ENCODE assay signal across 8 mouse cellular contexts in the genomic region with DNA sequence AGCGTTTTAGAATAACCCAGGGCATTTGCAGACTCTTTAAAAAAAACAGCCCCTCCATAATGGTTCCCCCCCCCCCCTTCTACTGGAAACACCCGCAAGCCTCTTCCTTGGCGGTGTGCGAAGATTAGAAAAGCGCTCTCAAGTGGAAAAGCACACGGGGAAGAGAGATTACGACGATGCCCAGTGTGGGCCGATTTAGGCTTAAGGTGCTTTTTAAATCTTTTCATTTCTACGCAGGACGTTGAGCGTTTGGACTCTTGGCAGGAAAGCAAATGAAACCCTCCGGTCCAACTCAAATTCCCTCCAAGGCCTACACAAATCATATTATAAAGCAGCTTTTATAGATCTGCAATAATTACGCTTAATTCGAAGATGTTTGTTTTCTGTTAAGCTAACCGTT. TPM values are rescaled to one million over a fixed set of nuclear protein-coding genes. Genes with fewer than 3 reads are reported as not detected.
DNase-seq lines count a peak whose midpoint lies in the region; ATAC-seq and TF ChIP-seq lines count a peak whose summit lies in the region.
"Had no signal": no experiment of that assay in that cellular context is flagged by ENCODE, and none has a peak within 500 bp of the region (broad histone marks: within the 10 kb centered on the region; RNA-seq: fewer than 3 reads in every experiment).

No protein-coding gene starts in this region.

- no peaks in the 10 kb centered on the region for H3K27me3 ChIP-seq in neural tube, embryonic 11.5 days (ENCODE audit: control insufficient read depth, insufficient read depth, low read length)
- no peaks in the 10 kb centered on the region for H3K27me3 ChIP-seq in hindbrain, embryonic 11.5 days (ENCODE audit: control insufficient read depth, insufficient read depth, low read length)
- peaks cover 7% of the 10 kb centered on the region for H3K27me3 ChIP-seq in liver, embryonic 14.5 days (ENCODE audit: control insufficient read depth, insufficient read depth, low read length)

- H3K36me3 ChIP-seq in neural tube, embryonic 11.5 days (ENCODE audit: control insufficient read depth, insufficient read depth, low read length): no peaks in the 10 kb centered on the region
- H3K36me3 ChIP-seq in hindbrain, embryonic 11.5 days (ENCODE audit: control insufficient read depth, insufficient read depth, low read length): no peaks in the 10 kb centered on the region
- H3K36me3 ChIP-seq in liver, embryonic 14.5 days (replicated peaks; ENCODE audit: control insufficient read depth, insufficient read depth, low read depth): no peaks in the 10 kb centered on the region

- H3K4me2 ChIP-seq in neural tube, embryonic 11.5 days (ENCODE audit: low read depth): peak overlapping the region; percentile 45
- peak overlapping the region; percentile 47 for H3K4me2 ChIP-seq in hindbrain, embryonic 11.5 days (replicated peaks; ENCODE audit: low read depth, low read length)
- peak overlapping the region; percentile 44 for H3K4me2 ChIP-seq in liver, embryonic 14.5 days (ENCODE audit: low read depth)

- 29% methylated on average over 16 of the region's 16 CpGs for WGBS in neural tube, embryonic 11.5 days
- WGBS in hindbrain, embryonic 11.5 days: 24% methylated on average over 16 of the region's 16 CpGs
- WGBS in liver, embryonic 14.5 days (ENCODE audit: insufficient replicate concordance): 32% methylated on average over 16 of the region's 16 CpGs

- peaks cover 21% of the 10 kb centered on the region for H3K4me1 ChIP-seq in neural tube, embryonic 11.5 days (ENCODE audit: control insufficient read depth, insufficient read depth, low read length)
- 0 out of 2 replicates have a peak, but pooled peaks cover 2% of the 10 kb centered on the region for H3K4me1 ChIP-seq in hindbrain, embryonic 11.5 days (replicated peaks; ENCODE audit: control insufficient read depth, insufficient read depth, low read length)
- H3K4me1 ChIP-seq in liver, embryonic 14.5 days (replicated peaks; ENCODE audit: control insufficient read depth in 2 of 2, insufficient read depth in 2 of 2, low read length in 1 of 2): no peaks in the 10 kb centered on the region

- no peak for TF ChIP-seq CTCF in liver, embryonic 14.5 days (IDR thresholded peaks at IDR 0.05; ENCODE audit: low read depth)

- no peak for TF ChIP-seq EP300 in liver, embryonic 14.5 days (IDR thresholded peaks at IDR 0.05; ENCODE audit: low read depth)

- DNase-seq in neural tube, embryonic 11.5 days (ENCODE audit: low spot score): no peak
- DNase-seq in neural tube, embryonic 10.5 days (ENCODE audit: extremely low spot score, low spot score): no peak
- no peak for DNase-seq in hindbrain, embryonic 11.5 days (ENCODE audit: low spot score)
- DNase-seq in liver, embryonic 14.5 days (ENCODE audit: low read depth in 3 of 3, low spot score in 3 of 3): no peak
- DNase-seq in thymus, postnatal 4 days: no peak
- DNase-seq in ovary, postnatal 14 days (ENCODE audit: low spot score): no peak
- no peak for DNase-seq in gastrocnemius, postnatal 25 days
- DNase-seq: cerebellum, adult 2 months had no signal

- H3K27ac ChIP-seq in neural tube, embryonic 11.5 days (ENCODE audit: low read depth, low read length): no peak overlapping the region
- H3K27ac ChIP-seq in hindbrain, embryonic 11.5 days (ENCODE audit: low read depth, low read length): no peak overlapping the region
- no peak overlapping the region for H3K27ac ChIP-seq in liver, embryonic 14.5 days

- peak overlapping the region; percentile 22; the same call in 1 of the 2 replicates for H3K4me3 ChIP-seq in neural tube, embryonic 11.5 days (ENCODE audit: low read depth, low read length)
- H3K4me3 ChIP-seq in hindbrain, embryonic 11.5 days (ENCODE audit: low read depth, low read length): peak overlapping the region; percentile 21; the same call in 1 of the 2 replicates
- no peak overlapping the region for H3K4me3 ChIP-seq in liver, embryonic 14.5 days (ENCODE audit: insufficient read depth in 1 of 2, low read depth in 2 of 2, low read length in 2 of 2)

- no peaks in the 10 kb centered on the region for H3K9me3 ChIP-seq in neural tube, embryonic 11.5 days (ENCODE audit: control insufficient read depth, low read length)
- no peaks in the 10 kb centered on the region for H3K9me3 ChIP-seq in hindbrain, embryonic 11.5 days (ENCODE audit: control insufficient read depth, low read length)
- H3K9me3 ChIP-seq in liver, embryonic 14.5 days (ENCODE audit: control insufficient read depth, low read length): no peaks in the 10 kb centered on the region

- no peak overlapping the region for H3K9ac ChIP-seq in neural tube, embryonic 11.5 days (ENCODE audit: low read length)
- peak overlapping the region; percentile 24; the same call in 1 of the 2 replicates for H3K9ac ChIP-seq in hindbrain, embryonic 11.5 days (ENCODE audit: low read depth, low read length)
- no peak overlapping the region for H3K9ac ChIP-seq in liver, embryonic 14.5 days (replicated peaks)

- no peak for ATAC-seq in neural tube, embryonic 11.5 days (ENCODE audit: insufficient read depth, low FRiP score, low TSS enrichment)
- peak; percentile 34 for ATAC-seq in hindbrain, embryonic 11.5 days (ENCODE audit: low FRiP score)
- ATAC-seq in liver, embryonic 14.5 days (ENCODE audit: insufficient read depth): no peak

RNA-seq across cellular contexts. Expression of a gene that starts 29.6 kb away (rescaled TPM):
- 16.4 and 21.2 TPM in 2 replicates for polyA plus RNA-seq in neural tube, embryonic 11.5 days (2014; fragmentation: Nextera tagmentation; extraction: Ambion mirVana)
- polyA plus RNA-seq in hindbrain, embryonic 11.5 days (2014; fragmentation: Nextera tagmentation; extraction: Ambion mirVana): 20.1 and 26.5 TPM in 2 replicates
- 0.36 and 0.85 TPM in 2 replicates for polyA plus RNA-seq in liver, embryonic 14.5 days (2012; rRNA removed)
- polyA plus RNA-seq in liver, embryonic 14.5 days (2014; fragmentation: Nextera tagmentation; extraction: Ambion mirVana): 0.15 and 0.16 TPM in 2 replicates
- 1 to 10 TPM; 9.5 to 9.8 TPM for total RNA-seq in gastrocnemius, postnatal 25 days (2021)

Comparison
In these comparisons a context has a peak if more than half of its experiments do, and no peak if none do; other contexts are left out.
1. H3K4me3 ChIP-seq: peak in neural tube, embryonic 11.5 days (single experiment) and hindbrain, embryonic 11.5 days (single experiment); none in liver, embryonic 14.5 days (0 of 2).
2. Peak in every context shown above with its lines, with median percentiles within 50 percentile points of each other: H3K4me2 ChIP-seq.